Mouse (Mus musculus) layer of hippocampus, adult 2 months (tissue): ENCODE results near the gene Calhm3. TPM values are rescaled to one million over a fixed set of nuclear protein-coding genes. Genes with fewer than 3 reads are reported as not detected.
"Not testable (repeated sequence)": the region's sequence is repeated elsewhere in the genome, so short reads cannot be mapped to it uniquely, and the experiment has no call there.

Source experiments
- DNase-seq, 2 experiments: peaks; one replicate each; pipeline ENCODE4 v3.0.0; 2022; ENCODE audit warnings: low spot score in 2 of 2
- H3K27ac ChIP-seq: fragments of 200-600 bp; 2 replicates; pipeline ENCODE4 v1.8.1; 2022
- H3K4me3 ChIP-seq: fragments of 200-600 bp; 2 replicates; pipeline ENCODE4 v1.8.1; 2022; ENCODE audit warnings: mild to moderate bottlenecking
- CTCF ChIP-seq: fragments of 200-600 bp; conservative IDR thresholded peaks from 2 replicates; pipeline ENCODE4 v1.8.1; 2022; ENCODE audit warnings: antibody characterized with exemption, mild to moderate bottlenecking, moderate library complexity
- total RNA-seq, 2 experiments: library from RNA; stranded (reverse); gene quantifications; 2 replicates each; pipeline ENCODE4 v1.2.3; 2021

The Calhm3 gene
- total RNA-seq, 2 experiments from 2014 or later, result not detected

GRCm38 (mm10) chr19:47153767-47154166 is 3.8 kb downstream of the Calhm3 start:
- Histone ChIP-seq H3K27ac (no peak overlapping the region), H3K4me3 (no peak overlapping the region)
- TF ChIP-seq CTCF, result no peak
- DNase-seq, result no peak

DNA sequence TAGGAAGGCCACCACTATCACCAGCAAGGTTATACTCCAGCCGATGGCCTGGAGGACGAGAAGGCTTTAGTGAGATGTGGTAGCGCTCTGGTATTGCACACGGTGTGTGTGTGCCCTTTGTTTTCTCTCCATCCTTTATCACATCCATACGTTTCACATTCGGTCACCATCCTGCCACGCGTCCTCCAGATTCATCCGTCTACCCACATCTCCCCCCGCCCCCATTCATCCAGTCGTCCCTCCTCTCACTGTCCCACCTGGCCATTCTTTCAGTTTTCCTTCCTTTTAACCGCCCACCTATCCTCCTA is 5.5 kb downstream of the Calhm3 start:
- H3K27ac ChIP-seq, result peak overlapping the region; percentile 46; the same call in 1 of the 2 replicates
- no peak; the same call in 1 of the 2 replicates for TF ChIP-seq CTCF
- peak overlapping the region; percentile 46; the same call in 1 of the 2 replicates for H3K4me3 ChIP-seq
- no peak for DNase-seq

DNA sequence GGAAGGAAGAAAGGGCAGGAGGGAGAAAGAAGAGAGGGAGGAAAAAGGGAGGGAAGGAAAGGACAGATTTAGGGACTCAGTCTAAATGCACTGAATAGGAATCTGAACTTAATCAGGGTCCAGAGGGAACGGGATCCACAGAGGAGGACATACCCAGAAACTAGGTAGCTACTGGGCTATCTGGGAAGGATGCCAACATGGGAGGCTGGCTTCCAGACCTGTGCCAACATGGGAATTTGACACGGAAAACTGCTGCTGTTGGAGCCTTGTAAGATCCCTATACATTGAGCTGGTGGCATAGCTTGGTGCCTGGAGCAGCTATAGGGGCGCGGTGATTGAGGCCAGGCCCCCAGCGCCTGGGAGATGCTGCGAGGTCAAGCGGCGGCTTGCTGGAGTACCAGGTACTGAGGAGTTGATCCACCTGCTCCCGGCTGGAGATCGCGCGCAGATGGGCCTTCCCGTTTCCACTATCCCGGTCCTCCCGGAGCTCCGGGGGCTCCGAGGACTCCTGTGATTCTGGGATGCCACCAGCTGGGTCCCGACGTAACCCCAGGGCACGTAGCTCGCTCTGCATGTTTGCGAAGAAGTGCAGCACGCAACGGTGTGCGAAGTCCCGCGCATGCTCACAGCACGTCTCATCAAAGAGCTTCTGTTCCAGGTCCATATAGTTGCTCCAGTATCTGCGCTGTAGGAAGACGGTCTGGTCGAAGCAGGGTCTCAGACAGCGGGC is 6.1 kb downstream of the Calhm3 start:
- peak overlapping the region; percentile 46; the same call in 1 of the 2 replicates for H3K27ac ChIP-seq
- peak overlapping the region; percentile 46 for H3K4me3 ChIP-seq
- peak in 1 of 2 experiments; percentile 37 for DNase-seq
- no peak for TF ChIP-seq CTCF

DNA sequence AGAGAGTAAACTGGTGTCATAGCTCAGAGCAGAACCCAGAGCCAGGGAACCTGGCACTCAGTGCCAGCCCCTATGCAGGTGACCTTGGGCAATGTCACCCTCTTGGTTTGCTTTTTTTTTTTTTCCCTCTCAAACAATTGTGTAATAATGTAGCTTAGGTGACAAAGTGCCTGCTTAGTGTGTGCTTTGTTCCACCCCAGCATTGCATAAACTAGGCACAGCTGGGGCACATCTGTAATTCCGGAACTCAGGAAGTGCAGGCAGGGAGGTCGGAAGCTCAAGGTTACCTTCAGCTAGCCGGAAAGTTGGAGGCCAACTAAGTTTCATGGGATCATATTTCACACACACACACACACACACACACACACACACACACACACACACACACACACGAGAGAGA is 7.7 kb downstream of the Calhm3 start:
- no peak for DNase-seq

GRCm38 (mm10) chr19:47148267-47148847 is 9.2 kb downstream of the Calhm3 start:
- H3K4me3 ChIP-seq, result no peak overlapping the region
- TF ChIP-seq CTCF, result no peak
- H3K27ac ChIP-seq, result no peak overlapping the region
- DNase-seq, result no peak

More for the DNA sequence above, 7.7 kb downstream of the Calhm3 start:
- no peak for TF ChIP-seq CTCF
- H3K27ac ChIP-seq, result no peak overlapping the region
- no peak overlapping the region for H3K4me3 ChIP-seq

DNA sequence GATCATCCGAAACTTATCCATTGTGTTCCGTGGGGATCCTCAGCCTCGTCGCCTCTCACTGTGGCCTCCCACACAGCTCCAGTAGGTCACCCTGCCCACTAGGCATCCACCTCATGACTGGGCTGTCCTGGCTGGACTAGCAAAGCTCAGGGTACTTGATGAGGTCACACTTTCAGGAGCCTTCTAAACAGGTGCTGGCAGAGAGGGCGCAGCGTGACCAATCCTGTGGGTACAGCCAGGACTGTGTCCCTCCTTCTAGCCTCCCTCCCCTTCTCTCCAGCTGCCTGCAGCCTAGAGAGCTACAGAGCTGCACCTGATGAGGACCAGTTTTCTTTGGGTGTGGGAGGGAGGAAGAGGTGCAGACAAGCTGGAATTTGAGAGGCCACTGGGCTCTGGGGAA is 13.4 kb downstream of the Calhm3 start, which contains the start of gene Calhm1:
Gene Calhm1, minus strand, starts transcription at position 101 of the 400 bp plus-strand sequence.
- no peak within 1 kb of the TSS for H3K4me3 ChIP-seq
- no peak for DNase-seq
- no peak within 1 kb of the TSS for H3K27ac ChIP-seq
- TF ChIP-seq CTCF, result no peak

- H3K4me3 ChIP-seq, result no peak overlapping the region
- no peak for TF ChIP-seq CTCF
- DNase-seq, result no peak
- H3K27ac ChIP-seq, result no peak overlapping the region
Observed at GRCm38 (mm10) chr19:47142438-47142837, 15.1 kb downstream of the Calhm3 start.

DNA sequence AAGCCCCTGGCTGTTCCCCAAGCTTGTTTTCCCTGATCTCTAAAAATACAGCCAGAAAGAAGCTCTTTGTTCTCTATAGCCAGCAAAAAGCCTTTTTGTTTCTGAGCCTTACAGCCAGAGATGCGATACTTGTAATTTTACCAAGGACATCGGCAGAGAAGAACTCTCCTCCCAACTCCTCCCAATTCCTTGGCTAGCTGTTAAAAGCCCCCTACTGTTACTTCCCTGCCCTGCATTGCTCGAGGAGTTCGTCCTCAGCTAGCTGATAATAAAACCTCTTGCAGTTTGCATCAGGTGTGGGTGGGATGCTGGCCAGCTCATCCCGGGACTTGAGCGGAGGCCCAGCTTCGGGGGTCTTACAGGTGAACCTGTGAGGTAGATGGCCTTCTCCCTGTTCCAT is 18.0 kb downstream of the Calhm3 start:
- not testable (repeated sequence) for H3K4me3 ChIP-seq, DNase-seq, H3K27ac ChIP-seq

DNA sequence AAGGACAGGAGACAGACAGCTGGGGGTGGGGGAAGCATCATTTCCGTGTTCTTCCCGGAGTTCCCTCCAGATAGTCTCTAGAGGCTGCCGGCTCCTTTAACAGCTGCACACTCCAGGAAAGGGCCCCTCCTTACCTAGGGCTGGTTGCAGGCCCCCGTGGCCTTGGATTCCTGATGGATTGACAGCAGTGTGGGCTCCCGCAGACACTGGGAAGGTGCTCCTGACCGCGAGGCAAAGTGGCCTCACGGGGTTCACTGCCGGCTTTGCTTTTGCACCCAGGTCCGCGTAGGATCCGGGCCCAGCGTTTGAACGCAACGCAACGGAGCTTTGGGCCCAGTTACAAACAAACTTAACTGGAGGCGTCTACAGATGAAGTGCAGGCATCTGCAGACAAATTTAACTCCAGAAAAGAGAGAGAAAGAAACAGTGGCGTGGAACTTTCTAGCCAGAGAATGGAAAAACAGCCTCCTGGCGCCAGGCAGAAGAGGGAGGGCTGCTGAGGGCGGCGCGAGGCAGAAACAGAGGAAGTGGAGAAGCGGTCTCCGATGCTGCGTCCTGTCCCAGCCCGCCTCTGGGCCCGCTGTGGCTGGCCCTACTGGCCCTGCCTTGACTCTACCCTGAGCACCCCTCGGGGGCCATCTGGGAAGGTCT is 19.7 kb downstream of the Calhm3 start, which contains the start of gene Calhm2:
Gene Calhm2, minus strand, starts transcription at position 524 of the 651 bp plus-strand sequence.
- DNase-seq, result peak in 1 of 2 experiments; percentile 38
- Histone ChIP-seq H3K4me3 (peak within 1 kb of the TSS; percentile 62), H3K27ac (peak within 1 kb of the TSS; percentile 92)
- no peak for TF ChIP-seq CTCF

GRCm38 (mm10) chr19:47137051-47137581 is 20.4 kb downstream of the Calhm3 start:
- peak overlapping the region; percentile 62 for H3K4me3 ChIP-seq

DNA sequence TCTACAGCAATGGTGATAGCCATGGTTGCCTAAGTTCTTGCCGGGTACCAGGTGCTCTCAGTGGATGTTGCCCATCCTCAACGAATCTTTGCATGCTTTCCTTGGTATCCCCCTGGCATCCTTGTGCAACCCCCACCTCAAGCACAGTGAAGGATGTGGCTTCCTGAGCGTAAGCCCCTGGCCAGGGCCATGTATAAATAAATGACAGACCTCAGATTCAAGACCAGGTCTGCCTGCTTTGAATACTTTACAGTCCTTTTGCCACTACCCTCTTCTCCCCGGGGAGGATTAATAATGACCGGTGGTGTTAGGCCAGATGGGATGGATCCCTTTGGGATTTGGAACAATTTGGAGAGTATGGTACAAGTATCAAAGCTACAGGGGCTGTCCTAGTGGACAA is 21.4 kb downstream of the Calhm3 start:
- TF ChIP-seq CTCF, result no peak
- DNase-seq, result no peak
- H3K27ac ChIP-seq, result peak overlapping the region; percentile 92; the same call in 1 of the 2 replicates
- no peak overlapping the region; the same call in 1 of the 2 replicates for H3K4me3 ChIP-seq

More at GRCm38 (mm10) chr19:47137051-47137581, 20.4 kb downstream of the Calhm3 start:
- peak overlapping the region; percentile 92 for H3K27ac ChIP-seq
- peak; percentile 65 to 69 for DNase-seq
- no peak for TF ChIP-seq CTCF

DNA sequence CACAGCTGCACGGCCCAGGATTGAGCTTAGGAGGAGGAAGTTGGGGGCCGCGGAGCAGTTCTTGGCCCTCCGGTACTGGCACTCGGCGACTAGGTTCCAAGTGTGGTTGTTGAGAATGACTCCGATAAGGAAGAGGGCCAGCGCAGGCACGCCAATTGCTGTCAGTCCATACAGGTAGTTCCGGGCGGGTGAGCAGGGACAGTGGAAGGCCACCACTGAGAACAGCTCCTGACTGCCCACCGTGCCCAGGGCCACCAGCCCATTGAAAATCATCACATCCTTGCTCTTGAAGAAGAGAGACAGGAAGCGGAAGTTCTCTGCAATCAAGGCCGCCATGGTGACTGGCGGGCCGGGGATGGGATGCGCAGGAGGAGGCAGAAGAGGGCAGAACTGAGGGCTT is 22.0 kb downstream of the Calhm3 start:
- peak overlapping the region; percentile 28; the same call in 1 of the 2 replicates for H3K27ac ChIP-seq
- DNase-seq, result no peak
- no peak overlapping the region for H3K4me3 ChIP-seq
- no peak for TF ChIP-seq CTCF

DNA sequence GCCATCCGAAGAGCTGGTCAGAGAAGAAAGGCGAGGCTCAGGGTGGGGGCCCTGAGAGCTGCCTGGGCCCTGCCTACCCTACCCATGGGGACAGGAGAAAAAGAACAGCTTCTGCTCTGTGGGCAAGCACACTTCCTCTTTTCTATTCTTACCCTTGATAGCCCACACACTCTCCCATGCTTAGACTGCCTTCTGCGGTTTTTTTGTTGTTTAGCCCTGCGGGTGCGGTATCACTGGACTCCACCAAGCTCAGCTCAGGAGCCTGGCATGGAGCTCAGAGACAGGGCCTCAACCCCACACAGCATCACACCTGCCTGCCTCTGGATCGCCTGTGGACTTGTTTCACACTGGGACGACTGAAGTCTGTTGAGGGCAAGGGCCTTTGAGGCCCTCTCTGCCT is 24.4 kb downstream of the Calhm3 start:
- H3K27ac ChIP-seq, result no peak overlapping the region
- H3K4me3 ChIP-seq, result no peak overlapping the region
- DNase-seq, result no peak
- TF ChIP-seq CTCF, result no peak
